Mouse (Mus musculus): ENCODE measurements around the gene Csk. TPM values are rescaled to one million over a fixed set of nuclear protein-coding genes. Genes with fewer than 3 reads are reported as not detected.

Csk gene
- polyA plus RNA-seq, 1 experiment from 2014 or later, result 28.0 TPM

GRCm38 (mm10) chr9:57666536-57666935 lies 13.1 kb upstream of the Csk start:
- H3K9ac ChIP-seq (ENCODE audit: low read length), result no peak overlapping the region
- no peak overlapping the region for H3K4me3 ChIP-seq (ENCODE audit: low read depth, low read length)
- H3K27me3 ChIP-seq (replicated peaks; ENCODE audit: control insufficient read depth, insufficient read depth, low read length), result no peaks in the 10 kb centered on the region
- no peak for DNase-seq (ENCODE audit: low spot score)
- H3K27ac ChIP-seq (ENCODE audit: low read depth), result no peak overlapping the region
- ATAC-seq (replicated peaks; ENCODE audit: low FRiP score, low TSS enrichment, low read depth), result no peak
- 76% methylated on average over 8 of the region's 8 CpGs for whole genome bisulfite sequencing
- no peaks in the 10 kb centered on the region for H3K9me3 ChIP-seq (ENCODE audit: control insufficient read depth, low read length)
- H3K4me1 ChIP-seq (replicated peaks; ENCODE audit: control insufficient read depth, insufficient read depth, low read length), result no peaks in the 10 kb centered on the region
- H3K36me3 ChIP-seq (ENCODE audit: control insufficient read depth, insufficient read depth, low read length), result no peaks in the 10 kb centered on the region
- H3K4me2 ChIP-seq (ENCODE audit: low read length), result no peak overlapping the region

GRCm38 (mm10) chr9:57664616-57665015 lies 11.2 kb upstream of the Csk start:
- H3K4me2 ChIP-seq (ENCODE audit: low read length), result no peak overlapping the region
- WGBS, result 57% methylated on average over 7 of the region's 7 CpGs
- H3K4me3 ChIP-seq (ENCODE audit: low read depth, low read length), result no peak overlapping the region
- no peak overlapping the region for H3K9ac ChIP-seq (ENCODE audit: low read length)
- H3K4me1 ChIP-seq (replicated peaks; ENCODE audit: control insufficient read depth, insufficient read depth, low read length), result no peaks in the 10 kb centered on the region
- H3K9me3 ChIP-seq (ENCODE audit: control insufficient read depth, low read length), result no peaks in the 10 kb centered on the region
- no peaks in the 10 kb centered on the region for H3K36me3 ChIP-seq (ENCODE audit: control insufficient read depth, insufficient read depth, low read length)
- no peak for DNase-seq (ENCODE audit: low spot score)
- no peak for ATAC-seq (replicated peaks; ENCODE audit: low FRiP score, low TSS enrichment, low read depth)
- H3K27ac ChIP-seq (ENCODE audit: low read depth), result no peak overlapping the region
- H3K27me3 ChIP-seq (replicated peaks; ENCODE audit: control insufficient read depth, insufficient read depth, low read length), result no peaks in the 10 kb centered on the region

- no peak overlapping the region for H3K4me2 ChIP-seq (ENCODE audit: low read length)
- H3K27me3 ChIP-seq (replicated peaks; ENCODE audit: control insufficient read depth, insufficient read depth, low read length), result no peaks in the 10 kb centered on the region
- no peak for DNase-seq (ENCODE audit: low spot score)
- H3K9ac ChIP-seq (ENCODE audit: low read length), result no peak overlapping the region
- 60% methylated on average over 3 of the region's 3 CpGs for WGBS
- no peak overlapping the region for H3K27ac ChIP-seq (ENCODE audit: low read depth)
- H3K36me3 ChIP-seq (ENCODE audit: control insufficient read depth, insufficient read depth, low read length), result no peaks in the 10 kb centered on the region
- no peak overlapping the region for H3K4me3 ChIP-seq (ENCODE audit: low read depth, low read length)
- H3K4me1 ChIP-seq (replicated peaks; ENCODE audit: control insufficient read depth, insufficient read depth, low read length), result no peaks in the 10 kb centered on the region
- H3K9me3 ChIP-seq (ENCODE audit: control insufficient read depth, low read length), result no peaks in the 10 kb centered on the region
- no peak for ATAC-seq (replicated peaks; ENCODE audit: low FRiP score, low TSS enrichment, low read depth)
Observed at GRCm38 (mm10) chr9:57661552-57661951, 8.1 kb upstream of the Csk start.

- 0 out of 2 replicates have a peak, but pooled peaks have one; percentile 23 for ATAC-seq (replicated peaks; ENCODE audit: low FRiP score, low TSS enrichment, low read depth)
- no peak overlapping the region for H3K27ac ChIP-seq (ENCODE audit: low read depth)
- WGBS, result 70% methylated on average over 6 of the region's 6 CpGs
Observed at GRCm38 (mm10) chr9:57660501-57660900, 7.1 kb upstream of the Csk start.

GRCm38 (mm10) chr9:57659774-57660173 lies 6.3 kb upstream of the Csk start:
- H3K4me2 ChIP-seq (ENCODE audit: low read length), result no peak overlapping the region
- WGBS, result 19% methylated on average over 4 of the region's 4 CpGs
- H3K9ac ChIP-seq (ENCODE audit: low read length), result no peak overlapping the region
- no peaks in the 10 kb centered on the region for H3K27me3 ChIP-seq (replicated peaks; ENCODE audit: control insufficient read depth, insufficient read depth, low read length)
- H3K36me3 ChIP-seq (ENCODE audit: control insufficient read depth, insufficient read depth, low read length), result no peaks in the 10 kb centered on the region
- H3K9me3 ChIP-seq (ENCODE audit: control insufficient read depth, low read length), result no peaks in the 10 kb centered on the region
- DNase-seq (ENCODE audit: low spot score) (peak; percentile 75), ATAC-seq (replicated peaks; ENCODE audit: low FRiP score, low TSS enrichment, low read depth) (no peak; the same call in 1 of the 2 replicates)
- H3K4me1 ChIP-seq (replicated peaks; ENCODE audit: control insufficient read depth, insufficient read depth, low read length), result no peaks in the 10 kb centered on the region; the same call in 1 of the 2 replicates
- no peak overlapping the region for H3K27ac ChIP-seq (ENCODE audit: low read depth)
- H3K4me3 ChIP-seq (ENCODE audit: low read depth, low read length), result no peak overlapping the region

More at GRCm38 (mm10) chr9:57660501-57660900, 7.1 kb upstream of the Csk start:
- no peak for DNase-seq (ENCODE audit: low spot score)
- Histone ChIP-seq H3K27me3 (replicated peaks; ENCODE audit: control insufficient read depth, insufficient read depth, low read length) (no peaks in the 10 kb centered on the region), H3K9ac (ENCODE audit: low read length) (no peak overlapping the region), H3K4me2 (ENCODE audit: low read length) (no peak overlapping the region), H3K36me3 (ENCODE audit: control insufficient read depth, insufficient read depth, low read length) (no peaks in the 10 kb centered on the region), H3K4me1 (replicated peaks; ENCODE audit: control insufficient read depth, insufficient read depth, low read length) (no peaks in the 10 kb centered on the region; the same call in 1 of the 2 replicates), H3K9me3 (ENCODE audit: control insufficient read depth, low read length) (no peaks in the 10 kb centered on the region), H3K4me3 (ENCODE audit: low read depth, low read length) (no peak overlapping the region)

- Histone ChIP-seq H3K4me2 (ENCODE audit: low read length) (no peak overlapping the region), H3K9me3 (ENCODE audit: control insufficient read depth, low read length) (no peaks in the 10 kb centered on the region), H3K4me3 (ENCODE audit: low read depth, low read length) (no peak overlapping the region), H3K36me3 (ENCODE audit: control insufficient read depth, insufficient read depth, low read length) (no peaks in the 10 kb centered on the region), H3K4me1 (replicated peaks; ENCODE audit: control insufficient read depth, insufficient read depth, low read length) (no peaks in the 10 kb centered on the region; the same call in 1 of the 2 replicates), H3K27ac (ENCODE audit: low read depth) (no peak overlapping the region), H3K27me3 (replicated peaks; ENCODE audit: control insufficient read depth, insufficient read depth, low read length) (no peaks in the 10 kb centered on the region), H3K9ac (ENCODE audit: low read length) (no peak overlapping the region)
- 92% methylated on average over 4 of the region's 4 CpGs for WGBS
- DNase-seq (ENCODE audit: low spot score) (no peak), ATAC-seq (replicated peaks; ENCODE audit: low FRiP score, low TSS enrichment, low read depth) (no peak)
Observed at GRCm38 (mm10) chr9:57658970-57659369, 5.5 kb upstream of the Csk start.

GRCm38 (mm10) chr9:57657843-57658242 lies 4.4 kb upstream of the Csk start:
- no peaks in the 10 kb centered on the region; the same call in 1 of the 2 replicates for H3K4me1 ChIP-seq (replicated peaks; ENCODE audit: control insufficient read depth, insufficient read depth, low read length)
- ATAC-seq (replicated peaks; ENCODE audit: low FRiP score, low TSS enrichment, low read depth), result no peak
- WGBS, result 58% methylated on average over 4 of the region's 4 CpGs

GRCm38 (mm10) chr9:57656631-57657350 lies 3.4 kb upstream of the Csk start:
- WGBS, result 79% methylated on average over 19 of the region's 19 CpGs
- Histone ChIP-seq H3K4me3 (ENCODE audit: low read depth, low read length) (no peak overlapping the region), H3K27me3 (replicated peaks; ENCODE audit: control insufficient read depth, insufficient read depth, low read length) (no peaks in the 10 kb centered on the region), H3K9me3 (ENCODE audit: control insufficient read depth, low read length) (no peaks in the 10 kb centered on the region), H3K36me3 (ENCODE audit: control insufficient read depth, insufficient read depth, low read length) (no peaks in the 10 kb centered on the region), H3K9ac (ENCODE audit: low read length) (no peak overlapping the region), H3K4me1 (replicated peaks; ENCODE audit: control insufficient read depth, insufficient read depth, low read length) (no peaks in the 10 kb centered on the region; the same call in 1 of the 2 replicates), H3K4me2 (ENCODE audit: low read length) (no peak overlapping the region), H3K27ac (ENCODE audit: low read depth) (no peak overlapping the region)
- DNase-seq (ENCODE audit: low spot score), result no peak
- no peak for ATAC-seq (replicated peaks; ENCODE audit: low FRiP score, low TSS enrichment, low read depth)

More at GRCm38 (mm10) chr9:57657843-57658242, 4.4 kb upstream of the Csk start:
- Histone ChIP-seq H3K27ac (ENCODE audit: low read depth) (no peak overlapping the region), H3K9ac (ENCODE audit: low read length) (no peak overlapping the region), H3K36me3 (ENCODE audit: control insufficient read depth, insufficient read depth, low read length) (no peaks in the 10 kb centered on the region), H3K27me3 (replicated peaks; ENCODE audit: control insufficient read depth, insufficient read depth, low read length) (no peaks in the 10 kb centered on the region), H3K9me3 (ENCODE audit: control insufficient read depth, low read length) (no peaks in the 10 kb centered on the region), H3K4me3 (ENCODE audit: low read depth, low read length) (no peak overlapping the region), H3K4me2 (ENCODE audit: low read length) (no peak overlapping the region)
- no peak for DNase-seq (ENCODE audit: low spot score)

- Histone ChIP-seq H3K4me2 (ENCODE audit: low read length) (peak overlapping the region; percentile 43), H3K9ac (ENCODE audit: low read length) (no peak overlapping the region), H3K27me3 (replicated peaks; ENCODE audit: control insufficient read depth, insufficient read depth, low read length) (no peaks in the 10 kb centered on the region), H3K36me3 (ENCODE audit: control insufficient read depth, insufficient read depth, low read length) (no peaks in the 10 kb centered on the region), H3K4me3 (ENCODE audit: low read depth, low read length) (no peak overlapping the region; the same call in 1 of the 2 replicates), H3K27ac (ENCODE audit: low read depth) (no peak overlapping the region), H3K9me3 (ENCODE audit: control insufficient read depth, low read length) (no peaks in the 10 kb centered on the region), H3K4me1 (replicated peaks; ENCODE audit: control insufficient read depth, insufficient read depth, low read length) (peaks cover 4% of the 10 kb centered on the region; the same call in 1 of the 2 replicates)
- ATAC-seq (replicated peaks; ENCODE audit: low FRiP score, low TSS enrichment, low read depth) (peak; percentile 77), DNase-seq (ENCODE audit: low spot score) (peak; percentile 99)
- 2% methylated on average over 11 of the region's 11 CpGs for WGBS
Observed at GRCm38 (mm10) chr9:57655749-57656148, 2.3 kb upstream of the Csk start.

All from intestine, embryonic 14.5 days (tissue).